Mouse (Mus musculus) limb, embryonic 14.5 days (tissue): ENCODE results near the gene Togaram2. TPM values are rescaled to one million over a fixed set of nuclear protein-coding genes. Genes with fewer than 3 reads are reported as not detected.

ENCODE experiments used
- ATAC-seq: fragments of 200-750 bp; cut with Nextera tagmentation; 2 replicates; pipeline ENCODE4 v1.8.0; 2017; ENCODE audit warnings: low read depth, moderate number of reproducible peaks, moderate TSS enrichment; ENCODE audit not compliant: low FRiP score
- DNase-seq: peaks from one replicate; pipeline ENCODE4 v3.0.0-alpha.2; 2015; ENCODE audit warnings: low spot score
- H3K27ac ChIP-seq: fragments of 300-500 bp; sonication (generic); replicated peaks from 2 replicates; pipeline ENCODE4 v1.5.1; 2014; ENCODE audit warnings: low read depth, mild to moderate bottlenecking, low read length, moderate library complexity, mixed read lengths
- H3K27me3 ChIP-seq: fragments of 300-500 bp; sonication (generic); 2 replicates; pipeline ENCODE4 v1.6.1; 2014; ENCODE audit warnings: low read length, mixed read lengths; ENCODE audit not compliant: control insufficient read depth, insufficient read depth
- H3K36me3 ChIP-seq: fragments of 300-500 bp; sonication (generic); 2 replicates; pipeline ENCODE4 v1.6.1; 2014; ENCODE audit warnings: mild to moderate bottlenecking, low read length, moderate library complexity, mixed read lengths; ENCODE audit not compliant: control insufficient read depth, insufficient read depth
- H3K4me1 ChIP-seq: fragments of 300-500 bp; sonication (generic); 2 replicates; pipeline ENCODE4 v1.6.1; 2014; ENCODE audit warnings: antibody characterized with exemption, low read length, mixed read lengths; ENCODE audit not compliant: control insufficient read depth, insufficient read depth
- H3K4me2 ChIP-seq: fragments of 300-500 bp; sonication (generic); replicated peaks from 2 replicates; pipeline ENCODE4 v1.6.1; 2014; ENCODE audit warnings: low read depth, mild to moderate bottlenecking, low read length, moderate library complexity; ENCODE audit not compliant: severe bottlenecking
- H3K4me3 ChIP-seq: fragments of 300-500 bp; sonication (generic); replicated peaks from 2 replicates; pipeline ENCODE4 v1.5.1; 2014; ENCODE audit warnings: low read length
- H3K9ac ChIP-seq: fragments of 300-500 bp; sonication (generic); 2 replicates; pipeline ENCODE4 v1.6.1; 2014; ENCODE audit warnings: mild to moderate bottlenecking, low read depth, low read length, moderate library complexity; ENCODE audit not compliant: severe bottlenecking
- H3K9me3 ChIP-seq: fragments of 300-500 bp; sonication (generic); 2 replicates; pipeline ENCODE4 v1.6.1; 2016; ENCODE audit warnings: low read length; ENCODE audit not compliant: control insufficient read depth
- POLR2A ChIP-seq: fragments of 200-500 bp; IDR thresholded peaks from 2 replicates; pipeline ENCODE4 v1.8.0; 2012; ENCODE audit warnings: inconsistent platforms, mild to moderate bottlenecking, moderate library complexity, borderline replicate concordance; ENCODE audit not compliant: insufficient read depth, insufficient read length; ENCODE audit errors: extremely low read depth
- WGBS: fragments of 180-500 bp; shearing (Covaris S2); extraction: QIAGEN DNeasy Blood & Tissue Kit; methylation state at CpG from one replicate; pipeline ENCODE4 v1.1.7; 2014; 5-methylcytosine and 5-hydroxymethylcytosine counted together
- polyA plus RNA-seq, 2 experiments: library from polyadenylated mRNA; depleted of rRNA in 1 of 2; stranded (reverse) in 1 of 2; unstranded in 1 of 2; fragments of >200 nt; fragmentation: Nextera tagmentation in 1 of 2; extraction: Ambion mirVana in 1 of 2; gene quantifications; 2 replicates each; pipeline versions ENCODE4 v1.2.1 to v1.2.3; 2012 to 2014

Togaram2 gene
- polyA plus RNA-seq, 2 experiments, result 0.08 to 0.24 TPM

DNA sequence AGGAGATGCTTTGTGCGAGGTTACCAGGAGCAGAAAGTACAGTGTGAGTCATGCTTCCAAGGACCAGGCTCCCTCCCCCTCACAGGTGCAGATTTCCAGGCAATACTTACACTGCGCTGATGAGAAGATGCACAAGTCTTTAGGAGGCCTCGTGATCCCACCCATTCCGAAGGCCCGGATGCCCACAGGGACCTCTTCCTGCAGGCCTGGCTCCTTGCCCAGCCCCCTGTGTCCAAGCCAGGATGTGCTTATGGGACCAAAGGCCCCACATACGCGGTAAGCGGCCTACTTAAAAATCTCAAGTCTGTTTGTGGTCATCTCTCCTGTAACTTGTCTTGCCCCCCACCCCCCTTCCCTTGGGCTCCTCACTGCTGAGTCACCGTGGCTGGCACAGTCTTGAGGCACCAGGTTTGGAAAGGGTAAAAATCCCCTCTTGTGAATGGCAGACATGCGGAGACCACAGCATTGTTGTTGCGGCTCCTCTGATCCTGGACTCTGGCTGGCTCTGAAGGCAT lies 18.4 kb downstream of the Togaram2 start:
- WGBS, result 75% methylated on average over 11 of the region's 11 CpGs
- Histone ChIP-seq H3K27me3 (no peaks in the 10 kb centered on the region), H3K36me3 (no peaks in the 10 kb centered on the region), H3K9ac (no peak overlapping the region), H3K4me3 (no peak overlapping the region), H3K4me1 (no peaks in the 10 kb centered on the region), H3K4me2 (no peak overlapping the region), H3K9me3 (no peaks in the 10 kb centered on the region), H3K27ac (no peak overlapping the region)
- ATAC-seq (no peak), DNase-seq (no peak)
- no peak for TF ChIP-seq POLR2A

DNA sequence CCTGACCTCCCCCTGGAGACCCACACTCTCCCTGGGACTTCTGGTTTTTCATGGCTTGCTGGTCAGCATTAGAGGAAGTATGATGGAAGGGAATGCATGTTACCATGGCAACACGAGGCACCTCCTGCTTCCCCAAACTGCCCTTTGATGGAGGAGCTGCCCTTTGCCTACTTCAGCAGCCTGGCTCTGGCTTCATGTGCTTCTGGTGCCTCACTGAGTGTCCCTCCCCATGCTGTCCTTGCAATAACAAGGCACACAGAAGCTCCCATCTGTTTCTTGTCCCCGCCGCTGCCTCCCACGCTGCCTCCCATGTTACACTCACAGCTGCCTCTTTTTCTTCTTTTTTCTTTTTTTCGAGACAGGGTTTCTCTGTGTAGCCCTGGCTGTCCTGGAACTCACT lies 20.3 kb downstream of the Togaram2 start:
- no peak overlapping the region for H3K9ac ChIP-seq
- no peaks in the 10 kb centered on the region for H3K36me3 ChIP-seq
- H3K27me3 ChIP-seq, result no peaks in the 10 kb centered on the region
- DNase-seq (no peak), ATAC-seq (no peak)
- no peaks in the 10 kb centered on the region for H3K4me1 ChIP-seq
- 52% methylated on average over 5 of the region's 5 CpGs for whole genome bisulfite sequencing
- H3K4me2 ChIP-seq, result no peak overlapping the region
- H3K4me3 ChIP-seq, result no peak overlapping the region
- no peak for TF ChIP-seq POLR2A
- no peak overlapping the region for H3K27ac ChIP-seq
- no peaks in the 10 kb centered on the region for H3K9me3 ChIP-seq

DNA sequence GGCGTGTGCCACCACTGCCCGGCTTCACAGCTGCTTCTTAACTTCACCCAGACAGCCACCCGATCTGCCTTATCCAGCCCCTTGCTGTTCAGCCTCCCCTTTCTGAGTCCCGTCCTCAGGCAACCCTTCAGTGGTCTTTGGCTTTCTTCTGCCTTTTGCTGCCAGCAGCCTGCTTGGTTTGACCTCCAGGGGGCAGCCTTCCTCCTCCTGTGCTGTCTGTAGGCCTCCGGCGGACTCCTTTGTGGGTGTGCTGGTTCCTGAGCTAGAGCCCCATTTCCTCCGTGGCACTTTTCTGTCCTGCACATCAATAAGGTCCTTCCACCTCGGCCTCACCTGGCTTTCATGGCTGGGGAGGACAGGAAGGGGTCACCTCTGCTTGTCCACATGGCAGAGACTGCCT lies 20.7 kb downstream of the Togaram2 start:
- Histone ChIP-seq H3K4me1 (no peaks in the 10 kb centered on the region), H3K9ac (no peak overlapping the region), H3K4me3 (no peak overlapping the region), H3K36me3 (no peaks in the 10 kb centered on the region), H3K27me3 (no peaks in the 10 kb centered on the region), H3K4me2 (no peak overlapping the region), H3K27ac (no peak overlapping the region), H3K9me3 (no peaks in the 10 kb centered on the region)
- WGBS, result 57% methylated on average over 8 of the region's 8 CpGs
- ATAC-seq (no peak), DNase-seq (no peak)
- no peak for TF ChIP-seq POLR2A

DNA sequence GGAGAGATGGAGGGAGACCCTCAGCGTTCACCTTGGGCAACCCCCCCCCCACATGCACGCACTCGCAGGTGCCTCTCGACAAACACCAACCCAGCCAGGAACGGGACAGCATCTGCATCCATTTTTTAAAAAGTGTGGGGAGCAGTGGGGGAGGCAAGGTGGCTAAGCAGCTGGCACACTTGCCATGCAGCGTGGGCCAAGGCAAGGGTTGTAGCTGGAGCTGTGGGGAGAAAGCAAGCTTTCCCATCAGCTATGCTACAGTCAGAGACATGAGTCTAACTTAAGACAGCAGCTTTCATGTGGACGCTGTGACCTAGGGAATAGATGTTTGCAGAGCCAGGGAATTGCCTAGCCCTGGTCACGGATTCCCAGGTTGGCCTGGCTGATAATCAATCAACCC lies 22.1 kb downstream of the Togaram2 start:
- Histone ChIP-seq H3K36me3 (no peaks in the 10 kb centered on the region), H3K27ac (no peak overlapping the region), H3K27me3 (no peaks in the 10 kb centered on the region), H3K9me3 (no peaks in the 10 kb centered on the region), H3K4me1 (no peaks in the 10 kb centered on the region), H3K4me3 (no peak overlapping the region), H3K4me2 (no peak overlapping the region), H3K9ac (no peak overlapping the region)
- no peak for TF ChIP-seq POLR2A
- WGBS, result 87% methylated on average over 8 of the region's 8 CpGs
- no peak for DNase-seq
- ATAC-seq, result no peak

DNA sequence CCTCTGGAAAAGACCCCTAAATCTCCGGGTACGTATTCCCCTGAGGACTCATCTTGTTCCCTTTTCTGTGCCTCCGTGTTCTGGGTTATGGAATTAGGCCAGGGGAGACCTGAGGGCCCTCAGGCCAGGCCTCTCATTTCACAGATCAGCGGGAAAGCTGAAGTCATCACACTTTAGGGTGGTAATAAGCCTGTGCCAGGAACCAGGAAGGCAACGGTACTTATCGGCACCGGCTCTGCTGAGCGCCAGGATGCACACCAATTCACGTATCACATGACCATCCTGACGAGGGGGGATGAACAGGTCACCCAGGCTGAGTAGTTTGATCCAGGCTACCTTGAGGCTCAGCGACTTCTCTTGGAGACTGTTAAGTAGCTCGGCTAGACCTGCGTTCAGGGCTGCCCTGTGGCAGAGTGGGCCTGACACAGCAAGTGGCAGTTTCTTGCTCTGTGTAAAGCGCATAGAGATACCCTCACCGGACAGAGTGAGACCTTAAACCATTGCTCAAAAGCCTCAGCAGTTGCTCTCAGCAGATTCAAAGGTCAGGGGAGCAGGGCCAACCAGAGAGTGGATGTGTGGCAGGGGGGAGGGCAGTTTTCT lies 22.8 kb downstream of the Togaram2 start:
- 66% methylated on average over 15 of the region's 15 CpGs for WGBS
- no peak overlapping the region for H3K9ac ChIP-seq
- H3K27me3 ChIP-seq, result no peaks in the 10 kb centered on the region
- H3K4me3 ChIP-seq, result no peak overlapping the region
- DNase-seq, result no peak
- ATAC-seq, result no peak
- no peaks in the 10 kb centered on the region for H3K9me3 ChIP-seq
- no peak overlapping the region for H3K4me2 ChIP-seq
- no peak overlapping the region for H3K27ac ChIP-seq
- no peaks in the 10 kb centered on the region for H3K4me1 ChIP-seq
- H3K36me3 ChIP-seq, result no peaks in the 10 kb centered on the region
- no peak for TF ChIP-seq POLR2A
